Comparison of ENCODE assay signal across 8 mouse cellular contexts in genomic region chr5:111330417-111331098, GRCm38 (mm10). TPM values are rescaled to one million over a fixed set of nuclear protein-coding genes. Genes with fewer than 3 reads are reported as not detected.
DNase-seq lines count a peak whose midpoint lies in the region; ATAC-seq lines count a peak whose summit lies in the region.

Gene Pitpnb (plus strand): TSS chr5:111330763.

- intact Hi-C loops in gastrocnemius, postnatal 14 days (cut with DNase I; ENCODE audit: low total_unique reads) = no loop called here
- intact Hi-C loops in left cerebral cortex, postnatal 10 days (cut with DNase I) = no loop called here

- peak; percentile 93 for ATAC-seq in inflammation-experienced regulatory T-cells, adult 6 months
- peak; percentile 93 for ATAC-seq in megakaryocyte-erythroid progenitor cell, adult 5-6 weeks (replicated peaks; ENCODE audit: low FRiP score, low TSS enrichment, poor library complexity, severe bottlenecking)

- peak; percentile 98 for DNase-seq in adipocyte (ENCODE audit: low spot score)
- DNase-seq in embryo, embryonic 10 days (ENCODE audit: low spot score) = peak; percentile 98
- DNase-seq in gastrocnemius, postnatal 14 days = peak; percentile 99
- peak; percentile 96 to 99 for DNase-seq in left cerebral cortex, postnatal 10 days (ENCODE audit: extremely low spot score in 1 of 2, low spot score in 2 of 2)
- peak; percentile 100 for DNase-seq in right cerebral cortex, postnatal 25 days
- DNase-seq in urinary bladder, postnatal 4 days (ENCODE audit: low spot score in 2 of 2) = peak; percentile 98 to 99

RNA-seq across cellular contexts. Expression of gene Pitpnb, which starts in this region (rescaled TPM):
- total RNA-seq in gastrocnemius, postnatal 14 days (2021) = 10 to 100 TPM; 23.4 to 26.2 TPM
- 10 to 100 TPM; 60.4 to 73.5 (median 62.2) TPM for polyA plus RNA-seq in inflammation-experienced regulatory T-cells, adult 6 months (2017; shearing (Covaris generic))
- 10 to 100 TPM; 74.5 to 77.7 TPM for total RNA-seq in left cerebral cortex, postnatal 10 days (2021)
- 53.8 and 59.5 TPM in 2 replicates for total RNA-seq in megakaryocyte-erythroid progenitor cell, adult 5-6 weeks (2014; fragmentation: Nextera tagmentation)
- total RNA-seq in megakaryocyte-erythroid progenitor cell, adult 5-6 weeks (2017) = 24.2 TPM in 2 replicates

Comparison
In these comparisons a context has a peak if more than half of its experiments do, and no peak if none do; other contexts are left out.
1. Peak in every context shown above with its lines: DNase-seq and ATAC-seq.